Mouse (Mus musculus) kidney, postnatal 4 days (tissue): ENCODE results near the gene Bicra.

Source experiments
- DNase-seq, 2 experiments: peaks; one replicate each; pipeline ENCODE4 v3.0.0; 2021; ENCODE audit warnings: mixed read lengths in 2 of 2

The Bicra gene

DNA sequence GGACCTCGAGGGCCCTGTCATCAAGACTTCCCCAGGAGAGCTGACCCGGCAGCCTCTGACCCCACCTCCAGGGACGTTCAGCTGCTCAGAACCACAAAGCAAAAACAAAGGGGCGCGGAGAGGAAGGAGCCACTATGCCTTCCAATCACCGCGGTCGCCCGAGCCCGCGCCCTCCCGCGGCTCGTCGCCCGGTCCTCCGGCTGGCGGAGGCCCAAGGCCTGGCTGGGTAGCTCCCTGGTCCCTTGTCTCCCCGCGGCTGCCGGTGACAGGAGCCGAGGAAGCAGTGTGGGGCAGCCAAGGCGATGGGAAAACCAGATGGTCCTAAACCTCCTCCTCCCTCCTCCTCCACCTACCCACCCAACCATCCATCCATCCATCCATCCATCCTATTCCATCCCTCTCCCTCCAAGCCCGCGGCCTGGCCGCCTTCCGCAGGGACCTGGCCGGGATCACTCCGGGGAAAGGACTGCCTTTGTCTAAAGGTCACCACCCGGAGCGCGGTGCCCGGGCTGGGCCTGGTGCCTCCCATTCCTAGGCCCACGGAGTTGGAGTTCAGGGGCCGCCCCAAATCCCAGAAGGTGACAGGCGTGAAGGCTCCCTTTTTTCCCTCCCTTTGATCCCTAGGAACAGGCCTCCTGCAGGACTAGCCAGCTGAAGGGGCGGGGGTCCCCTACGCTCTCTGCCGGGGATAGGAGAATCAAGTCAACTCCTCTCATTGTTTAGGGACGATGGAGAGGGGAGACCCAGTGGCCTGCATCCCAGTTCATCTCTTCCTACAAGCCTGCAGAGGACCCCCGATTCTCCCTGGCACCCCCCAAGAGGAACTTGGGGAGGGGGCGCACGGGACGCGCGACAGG lies 1.0 kb downstream of the Bicra start:
- peak; percentile 71 to 82 for DNase-seq

DNA sequence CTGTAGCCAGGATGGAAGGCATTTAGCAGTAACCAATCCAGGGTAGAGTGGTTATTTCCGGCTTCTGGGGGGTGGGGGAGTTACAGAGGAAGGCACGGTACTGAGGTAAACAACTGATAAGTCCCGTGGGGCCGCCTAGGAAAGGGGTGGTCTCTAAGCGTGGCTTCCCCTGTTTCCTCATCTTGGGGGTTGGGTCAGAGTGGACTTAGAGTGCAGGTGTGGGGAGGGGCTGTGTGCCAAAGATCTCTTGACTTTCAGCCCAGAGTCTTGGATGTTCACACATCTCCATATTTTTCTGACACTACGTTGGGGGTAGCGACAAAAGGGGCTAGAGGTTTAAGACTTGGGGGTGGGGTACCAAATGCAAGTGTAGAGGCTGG lies 1.6 kb downstream of the Bicra start:
- peak; percentile 59 to 72 for DNase-seq

DNA sequence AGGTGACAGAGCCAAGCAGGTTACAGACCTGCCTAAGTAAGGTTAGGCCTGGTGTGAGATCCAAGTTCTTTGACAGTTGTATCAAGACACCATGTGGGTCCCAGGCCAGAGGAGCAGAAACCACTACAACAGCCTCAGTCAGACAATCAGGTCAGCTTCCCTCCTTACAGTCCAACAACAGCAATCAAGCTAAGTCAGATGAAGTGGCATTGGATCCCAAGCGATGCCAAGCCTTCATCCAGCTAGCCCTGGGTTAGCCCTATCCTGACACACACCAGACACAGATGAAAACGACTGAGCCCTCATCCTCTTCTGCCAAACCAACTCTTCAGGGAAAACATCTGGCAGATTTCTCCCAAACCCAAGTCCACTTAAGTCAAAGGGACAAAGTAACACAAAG lies 2.2 kb downstream of the Bicra start:
- no peak for DNase-seq

DNA sequence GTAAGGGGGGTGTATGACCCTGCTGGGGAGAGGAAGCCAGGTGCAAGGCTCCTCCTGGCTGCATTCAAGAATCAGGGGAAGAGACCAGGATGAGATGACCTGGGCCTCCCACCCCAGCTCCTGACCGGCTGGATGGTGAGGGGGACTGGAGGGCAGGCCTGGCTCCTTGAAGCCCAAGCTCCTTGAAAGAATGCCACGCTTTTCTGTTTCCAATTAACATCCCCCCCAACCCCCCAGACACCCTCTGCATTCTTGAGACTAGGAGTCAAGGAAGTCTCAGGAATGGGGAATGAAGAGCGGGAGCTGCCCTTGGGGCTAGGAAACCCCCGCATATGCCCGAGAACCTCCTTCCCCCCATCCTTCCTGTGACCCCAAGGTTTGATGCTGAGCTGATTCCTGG lies 3.2 kb downstream of the Bicra start:
- DNase-seq, result peak in 1 of 2 experiments; percentile 33

DNA sequence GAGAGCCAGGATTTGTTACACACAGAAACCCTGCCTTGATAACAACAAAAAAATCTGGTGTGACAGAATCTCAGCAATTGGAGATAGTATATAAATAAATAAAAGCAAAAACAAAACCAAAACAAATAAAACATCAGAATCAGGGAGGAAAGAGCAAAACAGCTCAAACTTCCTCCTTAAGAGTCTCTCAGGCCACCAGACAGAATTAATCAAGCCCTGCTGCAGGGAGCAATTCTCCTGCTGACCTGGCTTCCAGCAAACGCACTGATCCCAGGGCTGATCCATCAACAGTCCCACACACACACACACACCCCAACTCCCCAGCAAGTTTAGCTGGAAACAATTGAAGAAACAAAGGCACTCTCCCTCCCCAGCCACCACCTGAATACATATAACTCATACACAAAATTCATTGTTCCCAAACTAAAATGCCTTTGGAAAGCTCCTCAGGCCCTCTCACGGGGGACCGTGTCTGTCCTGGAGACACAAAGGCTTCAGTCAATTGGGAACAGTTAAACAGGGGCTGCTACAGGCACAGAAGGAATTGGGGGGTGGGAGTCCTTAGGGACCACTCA lies 3.8 kb downstream of the Bicra start:
- DNase-seq, result peak in 1 of 2 experiments; percentile 43

DNA sequence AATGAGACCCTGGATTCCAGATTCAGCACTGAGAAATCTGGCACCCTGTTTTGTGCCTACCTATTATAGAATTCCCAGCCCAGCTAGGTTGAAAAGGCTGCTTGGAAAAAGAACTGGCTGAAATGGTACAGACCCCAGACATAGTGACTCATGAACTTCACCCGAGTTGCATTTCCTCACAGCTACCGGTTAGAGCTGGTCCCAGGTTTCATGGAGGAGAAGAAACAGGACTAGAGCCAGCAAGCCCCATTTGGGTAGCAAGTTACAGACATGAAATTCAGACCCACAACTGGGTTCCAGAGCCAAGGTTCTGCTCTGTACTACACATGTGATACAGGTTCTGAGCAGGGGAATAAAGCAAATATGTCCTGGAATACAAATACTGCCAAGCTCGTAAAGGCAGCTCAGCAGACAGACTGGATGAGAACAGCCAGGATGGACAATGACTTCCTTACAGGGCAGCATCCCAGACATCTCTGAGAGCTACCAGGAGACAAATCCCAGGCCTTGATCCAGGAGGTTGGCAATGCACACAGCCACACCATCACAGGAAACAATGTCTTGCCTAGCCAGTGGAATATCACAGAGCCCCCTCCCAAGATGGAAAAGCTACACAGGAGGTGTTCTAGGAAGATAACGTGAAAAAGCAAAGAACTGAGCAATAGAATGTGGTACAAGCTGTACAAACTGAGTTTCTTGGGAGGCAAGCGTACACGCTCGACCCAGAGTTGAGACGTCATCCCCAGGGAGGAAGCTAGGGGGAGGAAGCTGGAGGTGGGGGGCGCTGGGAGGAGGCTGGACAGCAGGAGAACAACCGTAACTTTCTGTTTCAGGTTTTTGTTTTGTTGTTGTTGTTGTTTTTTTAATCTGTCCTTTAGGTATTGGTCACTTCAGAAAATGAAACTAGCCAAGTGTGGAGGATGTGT lies 4.6 kb downstream of the Bicra start:
- DNase-seq, result no peak

DNA sequence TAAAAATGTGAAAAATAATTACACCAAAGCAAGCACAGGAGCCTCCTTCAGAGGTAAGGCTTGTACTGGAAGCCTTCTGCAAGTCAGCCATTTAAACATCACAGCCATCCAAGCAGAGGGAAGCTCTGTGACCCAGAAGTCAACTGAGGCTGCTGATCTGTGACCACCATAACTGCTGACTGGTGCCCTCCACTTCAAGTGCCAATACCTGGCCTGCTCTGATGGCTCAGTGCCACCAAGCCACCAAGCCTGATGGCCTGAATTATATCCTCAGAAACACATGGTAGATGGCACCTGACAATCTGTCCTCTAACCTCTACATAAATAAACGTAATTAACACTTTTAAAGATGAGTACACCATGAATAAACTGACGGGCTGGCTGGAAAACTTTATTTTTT lies 6.5 kb downstream of the Bicra start:
- DNase-seq, result no peak

DNA sequence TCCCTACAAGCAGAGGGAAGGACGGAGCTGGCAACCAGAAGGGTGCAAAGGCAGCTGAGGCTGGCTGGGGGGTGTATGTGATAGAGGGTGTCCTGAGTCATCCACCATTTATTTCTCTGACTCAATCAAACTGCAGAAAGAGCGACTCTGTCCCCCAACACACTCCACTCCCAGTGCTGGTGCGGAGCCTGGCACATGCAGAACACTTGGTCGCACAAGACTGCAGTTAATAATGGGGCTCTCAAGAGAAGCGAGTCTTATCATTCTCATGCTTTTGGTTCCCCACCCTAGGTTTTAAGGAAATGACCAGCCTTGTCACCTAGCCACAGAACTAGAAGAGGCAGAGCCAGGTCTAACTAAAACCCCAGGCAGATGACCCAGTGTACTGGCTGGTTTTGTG lies 8.4 kb downstream of the Bicra start:
- no peak for DNase-seq

DNA sequence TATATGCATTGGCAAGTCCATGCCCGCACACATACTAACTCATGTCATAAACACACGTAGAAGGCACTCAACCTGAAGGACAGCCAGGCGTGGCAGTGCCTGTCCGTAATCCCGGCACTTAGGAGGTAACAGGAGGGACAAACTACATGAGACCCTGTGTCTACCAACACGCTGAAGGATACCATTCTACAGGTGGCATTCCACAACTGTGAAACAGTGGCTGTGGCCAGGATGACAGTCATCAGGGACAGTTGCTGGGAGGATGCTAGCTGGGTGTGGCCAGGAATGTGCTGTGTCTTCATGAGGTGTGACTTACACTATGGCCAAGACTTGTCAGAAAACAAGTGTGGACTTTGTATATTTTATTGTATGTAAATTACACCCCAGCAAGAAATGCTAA lies 10.7 kb downstream of the Bicra start:
- no peak for DNase-seq

DNA sequence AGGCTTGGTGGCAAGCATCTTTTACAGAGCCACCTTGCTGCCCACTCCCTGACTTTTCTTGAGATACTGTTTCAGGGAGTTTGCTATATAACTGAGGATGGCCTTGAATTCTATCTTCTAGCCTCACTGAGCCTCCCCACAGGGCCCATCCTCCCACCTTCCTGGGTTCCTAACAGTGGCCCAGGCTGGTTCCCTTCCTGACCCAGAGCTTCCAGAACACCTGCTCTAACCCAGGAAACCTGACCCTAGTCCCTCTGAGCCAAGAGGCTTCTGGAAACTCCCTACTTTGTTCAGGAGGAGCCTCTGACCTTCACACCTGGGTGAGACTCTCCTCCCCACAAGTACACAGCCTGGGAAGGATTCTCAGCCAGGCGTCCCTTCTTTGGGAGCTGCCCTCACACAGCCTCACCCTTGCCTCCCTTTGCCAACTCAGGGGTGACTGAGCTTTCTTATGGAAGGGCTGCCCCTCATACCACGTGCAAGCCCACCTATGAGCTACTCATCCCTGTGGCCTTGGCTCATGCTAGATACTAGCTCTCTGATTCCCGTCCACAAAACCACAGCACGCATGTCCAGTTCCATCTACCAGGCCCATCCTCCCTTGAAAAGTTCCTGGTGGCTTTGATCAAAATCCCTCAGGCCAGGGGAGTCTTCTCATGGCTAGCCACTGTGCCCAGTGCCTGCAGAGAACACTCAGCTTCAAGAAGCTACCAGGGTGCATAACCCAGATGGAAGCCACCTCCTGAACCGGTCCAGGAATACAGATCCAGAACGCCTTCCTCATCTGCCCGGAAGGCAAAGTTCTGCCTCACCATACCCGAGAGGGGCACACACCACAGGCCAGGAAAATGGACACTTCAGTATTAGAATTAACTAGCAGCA lies 13.9 kb downstream of the Bicra start:
- peak in 1 of 2 experiments; percentile 43 for DNase-seq

DNA sequence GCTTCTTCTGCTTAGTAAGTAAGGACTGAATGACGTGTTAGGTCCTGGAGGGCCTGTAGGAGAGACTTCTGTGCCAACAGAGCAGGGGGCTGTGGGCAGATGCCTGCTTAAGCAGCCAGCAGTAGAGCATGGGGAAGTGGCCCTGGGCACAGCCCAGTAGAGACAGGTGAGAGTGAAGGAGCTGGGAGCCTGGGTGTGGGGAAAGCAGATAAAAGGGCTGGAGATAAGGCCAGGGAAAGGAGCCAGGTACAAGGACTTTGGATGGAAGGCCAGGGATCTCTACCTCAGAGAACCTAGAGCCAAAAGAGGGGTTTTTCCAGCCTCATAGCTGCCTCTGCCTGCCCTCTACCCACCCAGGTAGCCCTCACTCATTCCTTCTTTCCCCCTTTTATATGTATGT lies 14.7 kb downstream of the Bicra start:
- DNase-seq, result no peak

DNA sequence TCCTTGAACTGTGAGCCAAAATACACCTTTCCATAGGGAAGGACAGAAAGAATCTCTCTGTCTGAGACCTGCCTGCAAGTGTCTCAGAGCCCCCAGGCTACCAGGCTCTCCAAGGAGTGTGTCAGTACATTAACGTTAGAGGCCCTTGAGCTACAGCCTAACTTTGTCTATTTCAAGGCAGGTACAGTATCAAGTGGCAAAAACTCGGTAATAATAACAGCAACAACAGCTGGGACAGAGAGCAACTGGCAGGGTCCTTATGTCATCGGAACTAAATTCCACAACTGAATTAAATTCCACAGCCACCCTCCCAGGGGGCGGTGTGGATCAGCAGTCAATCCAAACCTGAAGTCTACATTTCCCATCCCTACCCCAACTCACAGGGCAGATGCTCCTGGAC lies 16.6 kb downstream of the Bicra start:
- no peak for DNase-seq

DNA sequence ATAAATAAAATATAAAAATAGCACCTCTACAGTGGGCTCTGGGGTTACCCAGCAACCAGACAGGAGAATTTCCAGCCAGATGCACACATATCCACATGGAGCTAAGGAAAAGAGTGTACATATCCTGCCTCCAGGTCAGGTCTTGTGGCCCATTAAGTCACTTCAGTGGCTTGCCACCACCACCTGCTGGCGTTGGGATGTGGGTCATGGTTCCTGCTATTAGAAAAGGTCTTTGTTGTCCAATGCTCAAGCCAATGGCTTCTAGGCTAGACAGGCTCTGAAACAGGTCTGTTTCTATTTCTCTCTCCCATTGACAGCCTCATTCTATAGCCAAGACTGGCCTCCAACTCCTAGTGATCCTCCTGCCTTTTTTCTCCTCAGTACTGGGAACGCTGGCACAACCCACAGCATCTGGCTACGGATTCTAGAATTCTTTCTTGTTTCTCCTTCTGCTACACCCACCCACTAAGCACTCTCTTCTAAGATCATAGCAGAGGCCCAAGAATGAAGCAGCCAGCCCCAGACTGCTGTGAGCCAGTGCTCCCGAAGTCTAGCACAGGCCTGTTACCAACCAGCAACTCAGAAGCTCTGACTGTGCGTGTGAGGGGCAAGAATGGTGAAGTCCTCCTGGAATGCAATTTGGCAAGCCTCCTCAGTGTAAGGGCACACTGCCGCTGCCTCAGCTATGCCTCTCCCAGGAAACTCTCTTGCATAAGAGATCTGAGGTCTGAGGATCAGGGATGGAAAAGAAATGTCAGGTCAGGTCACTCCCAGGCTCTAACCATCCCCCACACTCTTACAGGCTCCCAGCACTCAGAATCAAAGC lies 19.4 kb downstream of the Bicra start:
- DNase-seq, result no peak

DNA sequence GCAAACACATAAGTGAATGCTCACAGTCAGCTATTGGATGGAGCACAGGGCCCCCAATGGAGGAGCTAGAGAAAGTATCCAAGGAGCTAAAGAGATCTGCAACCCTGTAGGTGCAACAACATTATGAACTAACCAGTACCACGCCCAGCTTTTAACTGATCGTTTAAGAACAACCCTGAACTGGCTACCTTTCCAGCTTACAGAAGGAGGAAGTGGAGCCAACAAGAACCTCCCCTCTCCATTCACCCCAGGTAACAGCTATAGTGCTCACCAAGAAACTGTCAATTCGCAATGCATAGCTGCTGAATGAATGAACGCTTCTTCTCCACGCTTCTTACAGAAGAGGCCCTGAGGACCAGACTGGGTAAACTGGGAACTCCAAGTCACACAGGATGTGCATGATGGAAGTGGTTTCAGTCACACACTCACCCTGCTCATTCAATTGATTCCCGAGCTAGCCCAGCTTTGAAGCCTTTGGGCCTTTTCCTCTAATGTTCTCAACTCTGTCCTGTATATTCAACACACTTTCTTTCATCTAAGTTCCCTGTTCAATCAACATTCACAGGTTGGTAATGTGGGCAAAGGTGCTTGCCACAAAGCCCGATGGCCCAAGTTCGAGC lies 23.0 kb downstream of the Bicra start:
- DNase-seq, result no peak

DNA sequence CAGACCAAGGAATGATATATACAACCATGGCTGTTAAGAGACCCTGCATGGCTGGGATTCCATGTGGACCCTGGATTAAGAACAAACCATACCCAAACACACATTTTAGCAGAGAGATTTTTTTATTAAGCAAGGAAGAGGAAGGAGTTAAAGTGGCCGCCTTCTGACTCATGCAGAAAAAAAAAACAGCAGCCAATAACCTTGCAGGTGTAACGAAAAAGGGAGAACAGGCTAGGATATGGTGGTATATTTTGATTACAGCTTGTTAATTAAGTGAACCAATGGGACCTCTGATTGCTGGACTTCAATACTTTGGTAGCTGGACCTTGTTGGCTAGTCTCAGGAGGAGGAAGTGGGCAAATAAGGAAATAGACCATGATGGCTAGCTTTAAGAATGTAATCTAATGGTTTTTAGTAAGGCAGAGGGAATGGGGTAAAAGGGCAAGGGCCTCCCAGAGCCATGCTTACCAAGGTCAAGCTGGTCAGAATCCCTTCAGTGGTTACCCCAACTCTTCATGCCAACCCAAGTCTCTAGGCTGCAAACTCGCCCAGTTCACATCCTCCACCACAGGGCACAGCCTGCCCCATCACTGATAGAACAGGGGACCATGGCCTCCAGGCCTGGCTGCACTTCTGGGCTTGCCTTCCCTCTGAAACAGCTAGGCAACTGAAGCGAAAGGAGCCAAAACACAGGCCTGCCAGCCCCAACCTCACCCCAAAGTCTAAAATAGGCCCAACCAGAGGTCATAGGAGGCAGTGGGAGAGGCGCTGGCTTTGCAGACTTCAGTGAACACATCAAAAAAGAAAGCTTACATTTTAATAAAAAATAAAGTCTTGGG lies 28.2 kb downstream of the Bicra start:
- DNase-seq, result no peak

DNA sequence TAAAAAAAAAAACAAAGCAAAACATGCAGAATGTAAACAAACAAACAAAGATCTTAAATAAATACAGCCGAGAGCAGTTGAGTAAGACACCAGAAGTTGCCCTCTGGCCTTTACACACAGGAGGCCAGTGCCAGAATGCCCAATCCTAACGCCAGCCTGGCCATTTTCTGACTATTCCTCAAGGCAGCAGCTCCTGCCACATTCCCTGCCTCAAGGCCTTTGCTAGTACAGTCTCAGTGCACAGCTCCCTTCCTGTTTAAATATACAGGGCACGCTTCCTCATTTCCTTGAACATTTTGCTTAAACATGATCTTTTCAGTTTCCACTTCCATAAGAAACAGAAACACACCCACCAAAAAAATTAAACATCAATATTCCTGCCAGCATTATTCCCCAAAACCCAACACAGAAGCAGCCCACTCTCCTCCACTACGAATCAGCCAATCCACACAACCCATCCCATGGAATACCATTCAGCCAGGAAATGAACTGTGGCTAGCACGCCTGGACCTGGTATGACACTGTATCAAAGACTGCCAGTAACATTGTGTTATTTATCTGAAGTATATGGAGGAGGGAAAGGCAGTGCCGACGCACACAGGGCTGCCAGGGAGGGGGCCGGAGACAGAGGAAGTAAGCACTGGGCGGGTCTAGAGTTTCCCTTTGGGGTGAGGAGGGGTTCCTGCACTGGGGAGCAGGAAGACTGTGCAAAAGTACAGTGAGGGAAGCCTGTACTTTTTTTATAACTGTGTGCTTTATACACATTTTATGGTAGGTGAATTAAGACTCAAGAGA lies 29.5 kb downstream of the Bicra start:
- peak; percentile 27 to 47 for DNase-seq

DNA sequence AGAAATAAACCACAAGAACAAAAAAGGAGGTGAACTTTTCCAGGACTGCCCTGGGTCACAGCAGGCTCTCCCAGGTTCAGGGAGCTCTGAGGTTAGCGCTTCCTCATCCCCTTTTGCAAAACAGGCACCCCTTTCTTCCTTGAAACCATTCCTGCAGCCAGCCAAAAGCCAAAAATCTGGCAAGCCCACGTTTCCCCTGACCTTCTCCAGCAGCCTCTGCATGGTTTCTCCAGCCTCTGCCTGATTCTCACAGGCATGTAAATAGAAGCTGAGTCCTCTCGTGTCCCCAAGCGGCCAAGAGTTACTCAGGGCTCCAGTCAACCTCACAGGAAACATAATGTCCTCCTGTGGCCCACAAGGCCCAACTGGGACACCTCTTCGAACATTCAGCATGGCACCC lies 32.3 kb downstream of the Bicra start:
- no peak for DNase-seq

DNA sequence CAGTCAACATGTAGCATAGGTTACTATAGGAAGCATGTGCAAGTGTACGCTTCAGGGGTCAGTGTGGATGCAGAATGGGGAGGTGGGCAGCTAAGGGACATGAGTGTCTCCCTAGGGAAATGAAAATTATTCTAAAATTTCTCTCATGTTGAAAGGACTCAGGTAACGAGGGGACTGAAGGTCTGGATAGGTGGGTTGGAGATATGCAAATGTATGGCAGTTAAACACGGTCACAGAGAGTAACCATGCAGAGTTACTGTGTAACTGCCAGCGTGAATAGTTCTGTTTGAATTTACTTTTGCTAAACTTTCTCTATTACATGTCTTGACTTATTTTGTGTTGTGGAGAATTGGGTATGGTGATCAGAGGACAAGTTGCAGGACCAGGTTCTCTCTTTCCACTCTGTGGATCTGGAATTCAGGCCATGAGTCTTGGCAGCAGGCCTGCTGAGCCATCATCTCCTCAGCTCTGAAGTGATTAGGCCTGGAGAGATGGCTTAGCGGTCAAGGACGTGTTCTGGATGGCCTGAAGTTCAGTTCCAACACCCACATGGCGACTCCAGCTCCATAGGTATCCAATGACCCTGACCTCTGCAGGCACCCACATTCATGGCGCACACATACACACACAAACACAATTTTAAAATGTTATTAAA lies 33.1 kb downstream of the Bicra start:
- no peak for DNase-seq
